Mouse (Mus musculus): ENCODE measurements around the gene Hmga2. TPM values are rescaled to one million over a fixed set of nuclear protein-coding genes. Genes with fewer than 3 reads are reported as not detected.

Gene Hmga2
- polyA plus RNA-seq, 1 experiment from 2014 or later = 160 TPM

DNA sequence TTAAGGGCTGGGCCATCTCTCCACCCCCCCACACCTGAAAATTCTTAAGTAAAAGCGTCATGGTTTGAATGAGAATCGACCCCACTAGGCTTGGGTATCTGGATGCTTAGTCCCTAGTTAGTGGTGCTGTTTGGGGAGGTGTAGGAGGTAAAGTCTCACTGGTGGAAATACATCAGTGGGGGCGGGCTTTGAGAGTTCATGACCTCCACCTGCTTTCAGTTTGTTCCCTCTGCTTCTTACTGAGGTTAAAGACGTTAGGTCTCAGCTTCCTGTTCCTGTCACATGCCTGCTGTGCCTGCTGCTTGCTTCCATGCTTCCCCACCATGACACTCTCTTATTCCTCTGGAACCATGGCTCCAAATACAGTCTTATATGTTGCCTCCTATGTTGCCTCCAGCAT lies 12.3 kb upstream of the Hmga2 start:
- Histone ChIP-seq H3K9me3 (replicated peaks) (no peaks in the 10 kb centered on the region), H3K4me1 (peaks cover 24% of the 10 kb centered on the region), H3K4me3 (no peak overlapping the region), H3K36me3 (no peaks in the 10 kb centered on the region), H3K27me3 (ENCODE audit: low read depth, poor library complexity, severe bottlenecking) (no peaks in the 10 kb centered on the region), H3K27ac (no peak overlapping the region)
- DNase-seq (ENCODE audit: low spot score) = no peak
- 73% methylated on average over 4 of the region's 4 CpGs for WGBS

GRCm38 (mm10) chr10:120487881-120488280 lies 11.6 kb upstream of the Hmga2 start:
- Histone ChIP-seq H3K4me1 (peaks cover 24% of the 10 kb centered on the region), H3K27me3 (ENCODE audit: low read depth, poor library complexity, severe bottlenecking) (no peaks in the 10 kb centered on the region), H3K27ac (no peak overlapping the region), H3K4me3 (no peak overlapping the region), H3K9me3 (replicated peaks) (no peaks in the 10 kb centered on the region), H3K36me3 (no peaks in the 10 kb centered on the region)
- no peak for DNase-seq (ENCODE audit: low spot score)
- WGBS = 95% methylated on average over 1 of the region's 1 CpGs

DNA sequence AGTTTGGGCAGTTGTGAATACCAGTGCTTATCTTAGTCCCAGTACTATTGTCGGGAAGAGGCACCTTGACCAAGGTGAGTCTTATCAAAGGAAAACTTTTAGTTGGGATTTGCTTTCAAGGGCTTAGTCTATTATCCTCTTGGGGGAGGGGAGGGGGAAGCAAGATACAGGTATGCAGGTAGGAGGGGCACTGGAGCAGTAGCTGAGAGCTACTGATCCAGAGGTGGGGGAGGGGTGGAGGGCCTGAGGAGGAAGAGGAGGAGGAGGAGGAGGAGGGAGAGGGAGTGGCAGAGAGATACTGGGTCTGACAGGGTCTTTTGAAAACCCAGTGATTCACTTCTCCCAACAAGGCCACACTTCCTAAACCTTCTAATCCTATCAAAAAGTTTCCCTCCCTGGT lies 9.2 kb upstream of the Hmga2 start:
- Histone ChIP-seq H3K9me3 (replicated peaks) (no peaks in the 10 kb centered on the region), H3K36me3 (no peaks in the 10 kb centered on the region), H3K27me3 (ENCODE audit: low read depth, poor library complexity, severe bottlenecking) (no peaks in the 10 kb centered on the region), H3K27ac (no peak overlapping the region), H3K4me1 (peaks cover 24% of the 10 kb centered on the region), H3K4me3 (no peak overlapping the region)
- 79% methylated on average over 1 of the region's 1 CpGs for WGBS
- DNase-seq (ENCODE audit: low spot score) = no peak

- H3K27me3 ChIP-seq (ENCODE audit: low read depth, poor library complexity, severe bottlenecking) = no peaks in the 10 kb centered on the region
- H3K9me3 ChIP-seq (replicated peaks) = no peaks in the 10 kb centered on the region
- peaks cover 14% of the 10 kb centered on the region for H3K4me1 ChIP-seq
- DNase-seq (ENCODE audit: low spot score) = no peak
- no peak overlapping the region for H3K4me3 ChIP-seq
- H3K36me3 ChIP-seq = no peaks in the 10 kb centered on the region
- H3K27ac ChIP-seq = no peak overlapping the region
- 45% methylated on average over 4 of the region's 4 CpGs for whole genome bisulfite sequencing
Measured at GRCm38 (mm10) chr10:120484144-120484543, 7.9 kb upstream of the Hmga2 start.

DNA sequence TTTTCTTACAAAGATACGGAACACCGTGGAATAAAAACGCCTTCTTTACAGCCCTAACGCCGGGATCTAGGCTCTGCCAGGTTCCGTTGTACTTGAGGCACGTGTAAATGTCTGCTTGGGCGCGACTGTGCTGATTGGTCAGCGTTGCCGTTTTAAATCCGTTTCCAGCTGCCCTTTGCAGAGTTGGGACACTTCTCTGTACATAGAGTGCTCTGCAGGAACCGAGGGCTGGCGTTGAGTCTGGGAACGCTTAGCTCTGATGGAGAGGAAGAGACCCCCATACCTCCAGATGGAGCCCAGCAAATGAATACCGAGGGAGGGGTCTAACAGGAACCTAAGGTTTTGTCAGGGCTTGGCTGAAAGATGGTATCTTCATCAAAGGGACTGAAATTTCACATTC lies 1.9 kb upstream of the Hmga2 start:
- under 1% methylated on average over 16 of the region's 16 CpGs for WGBS
- Histone ChIP-seq H3K9me3 (replicated peaks) (no peaks in the 10 kb centered on the region), H3K4me3 (peak overlapping the region; percentile 100), H3K27ac (peak overlapping the region; percentile 100), H3K36me3 (peaks cover 2% of the 10 kb centered on the region; the same call in 1 of the 2 replicates), H3K27me3 (ENCODE audit: low read depth, poor library complexity, severe bottlenecking) (no peaks in the 10 kb centered on the region), H3K4me1 (peaks cover 34% of the 10 kb centered on the region)
- peak; percentile 73 for DNase-seq (ENCODE audit: low spot score)

DNA sequence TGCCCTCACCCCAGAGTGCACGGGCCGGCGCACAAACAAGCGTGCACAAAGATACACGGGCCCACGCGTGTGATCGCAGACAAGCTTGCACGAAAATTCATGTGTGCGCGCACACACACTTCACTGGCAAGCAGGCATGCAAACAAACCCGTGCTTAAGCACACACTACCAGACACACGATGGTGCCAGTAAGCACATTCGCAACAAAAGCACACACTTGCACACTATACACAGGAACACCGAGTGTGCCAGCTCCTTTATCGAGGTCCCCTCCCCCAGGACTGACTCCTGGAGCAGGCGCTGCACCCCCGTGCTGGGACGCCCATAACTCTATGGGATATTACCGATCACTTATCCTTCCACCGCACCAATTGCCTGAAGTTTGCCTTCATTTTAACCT lies 1.2 kb upstream of the Hmga2 start:
- under 1% methylated on average over 21 of the region's 21 CpGs for WGBS
- Histone ChIP-seq H3K4me3 (peak overlapping the region; percentile 100), H3K4me1 (peaks cover 40% of the 10 kb centered on the region), H3K27ac (peak overlapping the region; percentile 100), H3K9me3 (replicated peaks) (no peaks in the 10 kb centered on the region), H3K27me3 (ENCODE audit: low read depth, poor library complexity, severe bottlenecking) (no peaks in the 10 kb centered on the region), H3K36me3 (peaks cover 9% of the 10 kb centered on the region; the same call in 1 of the 2 replicates)
- DNase-seq (ENCODE audit: low spot score) = peak; percentile 69

DNA sequence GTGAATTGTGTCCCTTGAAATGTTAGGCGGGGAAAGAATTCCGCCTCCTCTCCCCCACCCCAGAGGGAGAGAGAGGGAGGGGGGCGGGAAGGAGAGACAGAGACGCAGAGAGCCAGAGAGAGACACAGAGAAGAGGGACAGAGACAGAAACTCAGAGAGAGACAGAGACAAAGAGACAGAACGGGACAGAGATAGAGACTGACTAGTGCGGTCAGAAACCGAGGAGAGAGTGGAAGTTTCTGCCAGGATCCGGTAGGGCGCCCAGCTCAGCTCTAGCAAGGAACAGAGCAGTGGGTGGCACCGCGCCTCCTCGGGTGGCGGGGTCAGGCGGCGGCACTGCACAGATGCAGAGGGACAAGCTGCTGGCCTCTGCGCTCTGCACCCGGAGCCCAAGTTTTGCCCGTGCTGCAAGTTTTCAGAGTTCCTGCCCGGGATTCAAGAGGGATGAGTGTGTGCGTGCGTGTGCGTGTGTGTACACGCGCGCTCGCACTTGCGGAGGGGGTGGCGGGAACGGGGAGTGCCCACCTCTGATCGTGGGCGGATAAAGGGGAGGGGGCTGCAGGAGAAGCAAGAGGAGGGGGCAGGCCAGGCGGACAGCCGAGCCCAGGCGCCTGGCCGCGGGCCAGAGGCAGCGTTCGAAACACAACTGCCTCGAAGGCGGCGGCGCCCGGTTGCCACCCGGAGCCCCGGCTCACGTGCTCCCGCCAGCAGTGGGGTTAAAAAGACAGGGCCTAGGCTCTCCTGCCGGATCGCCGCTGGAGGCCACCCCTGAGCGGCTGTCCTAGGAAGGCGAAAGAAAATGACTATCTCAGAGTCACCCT lies 457 bp upstream of the Hmga2 start:
- Histone ChIP-seq H3K27me3 (ENCODE audit: low read depth, poor library complexity, severe bottlenecking) (no peaks in the 10 kb centered on the region), H3K27ac (peak overlapping the region; percentile 100), H3K4me1 (peaks cover 47% of the 10 kb centered on the region), H3K4me3 (peak overlapping the region; percentile 100), H3K9me3 (replicated peaks) (no peaks in the 10 kb centered on the region), H3K36me3 (peaks cover 15% of the 10 kb centered on the region)
- peak; percentile 87 for DNase-seq (ENCODE audit: low spot score)
- WGBS = under 1% methylated on average over 50 of the region's 52 CpGs

DNA sequence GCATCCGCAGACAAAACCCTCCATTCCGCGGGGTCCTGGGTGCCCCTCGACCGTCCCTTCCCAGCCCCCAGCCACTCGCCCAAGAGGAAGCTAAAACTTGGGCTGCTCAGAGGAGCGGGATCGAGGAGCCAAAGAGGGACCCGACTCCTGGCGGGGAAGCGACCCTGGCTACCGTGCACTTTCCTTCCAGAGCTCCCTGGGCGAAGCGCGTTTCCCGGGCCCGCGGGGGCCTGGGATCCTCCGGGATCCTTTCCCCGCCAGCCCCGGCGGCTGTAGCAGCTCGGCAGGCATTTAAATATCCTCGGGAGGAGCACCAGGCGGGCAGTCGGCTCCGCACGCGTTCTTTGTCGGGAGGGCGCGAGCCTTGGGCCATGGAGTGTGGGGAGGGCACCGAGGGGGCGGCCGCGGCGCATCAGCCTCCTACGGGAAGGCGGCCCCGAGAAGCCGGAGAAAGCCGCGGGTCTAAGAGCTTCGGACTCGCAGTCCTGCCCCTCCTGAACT lies 1.2 kb downstream of the Hmga2 start:
- Histone ChIP-seq H3K27ac (peak overlapping the region; percentile 100), H3K36me3 (peaks cover 31% of the 10 kb centered on the region), H3K4me1 (peaks cover 50% of the 10 kb centered on the region), H3K9me3 (replicated peaks) (no peaks in the 10 kb centered on the region), H3K4me3 (peak overlapping the region; percentile 100), H3K27me3 (ENCODE audit: low read depth, poor library complexity, severe bottlenecking) (no peaks in the 10 kb centered on the region)
- under 1% methylated on average over 45 of the region's 45 CpGs for WGBS
- peak; percentile 71 for DNase-seq (ENCODE audit: low spot score)

GRCm38 (mm10) chr10:120474301-120474700 lies 2.0 kb downstream of the Hmga2 start:
- Histone ChIP-seq H3K9me3 (replicated peaks) (no peaks in the 10 kb centered on the region), H3K27ac (peak overlapping the region; percentile 100), H3K27me3 (ENCODE audit: low read depth, poor library complexity, severe bottlenecking) (no peaks in the 10 kb centered on the region), H3K4me1 (peaks cover 50% of the 10 kb centered on the region), H3K36me3 (peaks cover 39% of the 10 kb centered on the region), H3K4me3 (peak overlapping the region; percentile 100)
- under 1% methylated on average over 20 of the region's 20 CpGs for WGBS
- peak; percentile 75 for DNase-seq (ENCODE audit: low spot score)

GRCm38 (mm10) chr10:120473218-120473617 lies 3.1 kb downstream of the Hmga2 start:
- DNase-seq (ENCODE audit: low spot score) = no peak

DNA sequence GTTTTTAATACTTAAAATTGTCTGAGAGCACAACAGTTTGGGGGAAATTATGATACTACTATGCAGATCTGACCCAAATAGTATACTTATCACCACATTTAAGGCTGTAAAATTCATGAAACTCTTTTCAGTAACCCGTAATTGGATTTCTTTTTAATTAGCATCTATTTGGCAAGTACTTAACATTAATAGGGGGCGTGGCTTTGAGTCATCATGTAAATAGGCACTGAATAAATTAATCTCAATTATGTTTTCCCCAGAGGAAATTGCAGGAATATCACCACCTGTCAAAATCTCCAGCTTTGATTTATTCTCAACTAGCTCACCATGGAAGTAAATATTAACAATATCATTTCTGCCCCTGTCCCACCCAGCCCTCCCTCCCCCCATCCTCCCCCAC lies 3.7 kb downstream of the Hmga2 start:
- peak overlapping the region; percentile 100 for H3K4me3 ChIP-seq
- 61% methylated on average over 2 of the region's 2 CpGs for WGBS

More at GRCm38 (mm10) chr10:120473218-120473617, 3.1 kb downstream of the Hmga2 start:
- Histone ChIP-seq H3K27me3 (ENCODE audit: low read depth, poor library complexity, severe bottlenecking) (no peaks in the 10 kb centered on the region), H3K4me3 (peak overlapping the region; percentile 100), H3K4me1 (peaks cover 44% of the 10 kb centered on the region), H3K36me3 (peaks cover 50% of the 10 kb centered on the region), H3K27ac (peak overlapping the region; percentile 100), H3K9me3 (replicated peaks) (no peaks in the 10 kb centered on the region)
- WGBS = 25% methylated on average over 4 of the region's 4 CpGs

GRCm38 (mm10) chr10:120465121-120465520 lies 11.1 kb downstream of the Hmga2 start:
- 84% methylated on average over 5 of the region's 5 CpGs for WGBS
- Histone ChIP-seq H3K4me1 (peaks cover 23% of the 10 kb centered on the region), H3K36me3 (peaks cover 99% of the 10 kb centered on the region), H3K27me3 (ENCODE audit: low read depth, poor library complexity, severe bottlenecking) (no peaks in the 10 kb centered on the region), H3K9me3 (replicated peaks) (no peaks in the 10 kb centered on the region), H3K27ac (no peak overlapping the region), H3K4me3 (no peak overlapping the region)
- DNase-seq (ENCODE audit: low spot score) = no peak

More for the DNA sequence above, 3.7 kb downstream of the Hmga2 start:
- no peak for DNase-seq (ENCODE audit: low spot score)
- H3K9me3 ChIP-seq (replicated peaks) = no peaks in the 10 kb centered on the region
- peak overlapping the region; percentile 100; the same call in 1 of the 2 replicates for H3K27ac ChIP-seq
- no peaks in the 10 kb centered on the region for H3K27me3 ChIP-seq (ENCODE audit: low read depth, poor library complexity, severe bottlenecking)
- peaks cover 56% of the 10 kb centered on the region for H3K36me3 ChIP-seq
- H3K4me1 ChIP-seq = peaks cover 38% of the 10 kb centered on the region

GRCm38 (mm10) chr10:120461769-120462168 lies 14.5 kb downstream of the Hmga2 start:
- Histone ChIP-seq H3K4me1 (peaks cover 23% of the 10 kb centered on the region), H3K36me3 (peaks cover 99% of the 10 kb centered on the region), H3K27me3 (ENCODE audit: low read depth, poor library complexity, severe bottlenecking) (no peaks in the 10 kb centered on the region), H3K9me3 (replicated peaks) (no peaks in the 10 kb centered on the region), H3K27ac (no peak overlapping the region), H3K4me3 (no peak overlapping the region)
- 48% methylated on average over 5 of the region's 5 CpGs for WGBS
- DNase-seq (ENCODE audit: low spot score) = no peak

All from limb, embryonic 10.5 days (tissue).